Mouse (Mus musculus): ENCODE results near the gene Nhsl2.
A peak's percentile ranks its signal among the peaks of the same experiment; 100 is the strongest.

The Nhsl2 gene

DNA sequence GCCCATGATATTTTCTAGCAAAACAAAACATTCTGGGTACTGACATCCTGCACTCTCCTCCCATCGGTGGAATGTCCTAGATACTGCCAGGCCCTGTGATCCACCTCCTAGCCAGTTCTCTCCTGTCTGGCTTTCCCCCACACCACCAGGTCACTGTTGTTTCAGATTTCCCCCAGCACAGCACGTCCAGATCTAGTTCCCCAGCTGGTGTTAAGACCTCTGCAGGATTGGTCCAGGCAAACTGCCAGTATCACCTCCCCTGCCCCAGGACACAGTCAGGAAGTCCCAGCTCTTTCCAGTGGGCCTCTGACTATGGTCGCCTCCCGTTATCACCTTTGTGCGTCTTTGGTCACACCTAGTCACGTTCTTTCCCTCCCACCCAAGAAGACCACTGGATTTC lies 134.5 kb downstream of the Nhsl2 start:
- DNase-seq (ENCODE audit: low spot score) = no peak

DNA sequence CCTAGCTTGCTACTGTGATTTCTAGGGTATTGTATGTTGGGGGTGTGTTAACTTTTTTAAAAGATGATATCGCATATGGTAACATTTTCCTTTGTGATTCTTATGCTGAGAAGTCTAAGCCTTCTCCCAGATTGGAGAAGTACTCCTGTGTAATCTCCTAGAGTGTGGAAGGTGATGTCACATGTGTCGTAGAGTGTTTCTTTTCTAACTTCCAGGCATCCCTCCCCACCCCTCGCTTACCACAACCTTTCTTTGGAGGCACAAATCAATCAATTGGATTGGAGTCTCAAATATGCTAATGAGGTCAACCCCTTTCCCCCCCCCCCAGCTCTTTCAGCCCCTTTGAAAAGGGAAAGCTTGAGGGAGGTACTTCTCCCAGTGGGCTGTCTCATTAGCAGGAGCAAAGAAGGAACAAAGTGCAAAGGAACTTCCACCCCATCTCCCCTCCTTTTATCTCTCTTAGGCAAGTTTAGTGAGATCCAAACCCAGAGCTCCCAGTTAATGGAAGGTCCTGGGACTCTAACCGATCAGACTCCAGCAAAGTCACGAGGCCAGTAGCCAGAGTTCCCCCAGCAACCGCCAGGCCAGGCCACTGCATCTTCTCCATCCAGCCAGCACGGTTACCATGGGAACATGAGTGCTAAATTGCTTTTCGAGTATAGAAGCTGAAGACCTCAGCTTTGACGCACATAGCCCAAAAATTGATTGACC lies 137.6 kb downstream of the Nhsl2 start:
- DNase-seq (ENCODE audit: low spot score) = no peak

DNA sequence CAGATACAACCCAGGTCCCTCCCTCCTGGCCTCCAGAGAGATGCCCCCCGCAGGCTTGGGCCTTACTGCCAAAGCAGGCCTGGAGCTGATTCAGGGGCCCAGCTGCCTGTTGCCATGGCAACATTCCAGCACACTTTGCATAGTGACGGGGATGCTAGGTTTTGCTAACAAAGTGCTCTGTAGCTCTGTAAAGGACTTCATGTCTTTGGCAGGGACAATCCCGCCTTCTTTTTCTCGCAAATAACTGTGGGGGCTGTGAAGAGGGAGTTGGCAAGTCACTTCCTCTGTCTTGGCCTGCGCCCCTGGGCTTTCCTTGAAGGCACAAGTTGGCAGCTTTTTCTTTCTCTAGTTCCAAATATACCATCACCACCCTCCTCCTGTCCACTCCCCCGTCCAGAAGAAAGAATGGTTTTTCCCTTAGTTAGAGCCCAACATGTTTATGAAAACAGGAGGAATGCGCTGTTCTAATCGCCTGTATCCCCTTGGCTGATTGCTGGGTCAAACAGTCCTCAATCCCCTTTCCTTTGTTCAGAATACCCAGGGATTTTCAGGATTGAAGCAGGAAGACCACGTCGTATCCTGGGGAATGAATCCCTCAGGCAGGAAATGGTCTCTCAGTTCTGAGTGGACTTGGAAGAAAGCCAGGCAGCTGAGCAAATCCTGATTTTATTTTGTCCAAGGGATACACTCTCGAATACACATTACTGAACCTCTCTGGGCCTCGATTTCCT lies 144.8 kb downstream of the Nhsl2 start:
- no peak for DNase-seq (ENCODE audit: low spot score)

DNA sequence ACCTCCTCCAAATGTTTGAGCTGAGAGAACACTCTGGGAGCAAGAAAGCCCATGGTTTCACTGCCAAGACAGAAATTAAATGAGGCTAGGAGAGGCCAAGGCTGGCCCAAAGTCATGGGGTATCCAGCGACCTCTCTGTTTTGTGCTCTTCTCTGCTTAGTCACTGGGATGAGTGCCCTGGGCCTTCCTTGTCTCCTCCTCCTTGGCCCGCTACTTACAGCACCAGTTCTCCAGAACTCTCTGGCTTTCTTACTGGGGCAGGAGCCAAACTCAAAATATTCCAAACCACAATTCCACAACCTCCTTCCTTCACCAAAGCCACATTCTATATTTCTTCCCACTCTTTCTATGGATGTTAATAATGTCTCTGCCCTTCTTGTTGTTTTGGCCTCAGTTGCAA lies 147.5 kb downstream of the Nhsl2 start:
- DNase-seq (ENCODE audit: low spot score) = no peak

DNA sequence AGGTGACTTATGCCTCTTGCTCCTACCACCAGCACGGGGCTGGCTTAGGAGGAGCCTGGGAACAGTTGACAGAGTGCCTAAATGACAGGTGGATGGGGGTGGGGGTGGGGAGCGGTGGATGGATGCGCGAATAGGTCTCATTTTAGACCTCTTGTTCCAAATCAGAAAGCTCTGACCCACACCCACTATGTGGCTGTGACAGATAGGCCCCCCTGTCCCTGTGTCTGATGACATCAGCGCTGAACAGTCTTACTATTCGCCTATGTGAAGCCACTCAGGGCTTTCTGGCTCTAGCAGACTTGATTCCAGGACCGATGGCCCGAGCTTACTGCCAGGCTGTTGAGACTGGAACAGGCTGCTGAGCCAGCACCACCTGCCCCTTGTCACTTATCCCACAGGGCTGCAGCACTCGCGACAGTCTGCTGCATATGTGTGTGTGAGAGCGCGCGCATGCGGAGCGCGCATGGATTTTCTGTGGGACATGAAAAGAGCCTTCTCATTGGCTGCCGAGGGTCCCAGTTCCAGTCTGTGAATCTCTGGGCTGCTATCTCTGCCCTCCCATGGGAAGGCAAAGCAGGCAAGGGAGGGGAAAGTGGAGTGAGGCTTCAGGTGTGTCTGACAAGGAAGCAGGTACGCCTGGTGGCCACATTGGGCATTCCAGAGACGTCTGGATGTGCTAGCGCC lies 154.6 kb downstream of the Nhsl2 start:
- DNase-seq (ENCODE audit: low spot score) = no peak

DNA sequence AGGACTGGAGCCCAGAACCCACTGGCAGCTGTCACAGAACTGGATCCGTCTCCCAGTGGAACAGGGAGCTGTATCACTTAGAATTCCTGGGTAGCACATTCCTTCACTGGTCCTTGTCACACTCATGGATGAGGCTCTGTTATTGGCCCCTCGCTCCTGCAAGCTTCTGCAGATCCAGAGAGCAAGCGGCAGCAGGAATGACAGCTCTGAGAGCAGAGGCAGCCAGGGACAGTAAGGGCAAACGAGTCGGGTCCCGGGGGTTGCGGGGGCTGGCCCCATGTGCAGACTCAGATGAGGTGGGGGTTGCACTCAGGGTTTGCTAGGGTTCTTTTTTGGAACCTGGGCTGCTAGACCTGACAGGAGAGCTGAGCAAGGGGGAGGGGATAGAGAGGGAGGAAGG lies 155.2 kb downstream of the Nhsl2 start:
- DNase-seq (ENCODE audit: low spot score) = no peak

DNA sequence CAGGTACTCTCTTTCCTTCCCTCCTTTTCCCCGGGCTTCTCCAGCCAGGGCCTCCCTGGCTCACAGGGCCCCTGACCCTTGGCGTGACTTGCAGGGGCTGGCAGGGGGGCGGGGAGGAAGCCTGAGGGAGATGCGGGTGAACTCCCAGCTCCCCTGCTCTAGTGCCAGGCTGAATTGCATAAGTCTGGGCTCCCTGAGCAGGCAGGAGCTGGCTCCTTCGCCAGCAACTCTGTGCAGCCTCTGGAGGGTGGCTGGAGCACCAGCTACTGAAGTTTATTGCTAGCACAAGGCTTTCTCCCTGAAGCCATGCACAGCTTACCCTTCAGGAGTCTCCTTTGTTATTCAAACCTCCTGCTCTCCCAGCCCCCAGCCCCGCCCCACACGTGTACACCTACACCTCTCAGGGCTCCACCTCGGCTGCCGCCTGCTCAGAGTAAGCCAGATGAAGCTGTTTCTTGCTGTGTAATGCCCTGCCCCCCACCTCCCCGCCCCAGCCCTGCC lies 156.0 kb downstream of the Nhsl2 start:
- peak; percentile 34 for DNase-seq (ENCODE audit: low spot score)

DNA sequence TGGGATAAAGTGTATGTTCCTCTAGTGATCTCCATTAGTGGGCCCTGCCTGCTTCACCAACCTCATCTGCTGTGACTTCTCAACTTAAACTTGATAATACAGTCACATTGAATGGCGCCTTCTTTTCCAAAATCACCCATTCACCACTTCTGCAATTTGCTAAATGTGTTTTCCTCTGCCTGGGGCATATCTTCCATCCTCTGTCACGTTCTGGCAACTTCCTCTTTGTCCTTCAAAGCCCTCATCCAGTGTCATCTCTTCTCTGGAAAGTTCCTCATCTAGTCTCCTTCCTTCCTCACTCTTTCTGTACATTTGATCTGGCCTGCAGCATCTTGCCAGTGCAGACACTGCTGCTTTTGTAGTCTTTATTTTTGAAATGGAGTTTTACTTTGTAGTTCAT lies 158.8 kb downstream of the Nhsl2 start:
- DNase-seq (ENCODE audit: low spot score) = no peak

DNA sequence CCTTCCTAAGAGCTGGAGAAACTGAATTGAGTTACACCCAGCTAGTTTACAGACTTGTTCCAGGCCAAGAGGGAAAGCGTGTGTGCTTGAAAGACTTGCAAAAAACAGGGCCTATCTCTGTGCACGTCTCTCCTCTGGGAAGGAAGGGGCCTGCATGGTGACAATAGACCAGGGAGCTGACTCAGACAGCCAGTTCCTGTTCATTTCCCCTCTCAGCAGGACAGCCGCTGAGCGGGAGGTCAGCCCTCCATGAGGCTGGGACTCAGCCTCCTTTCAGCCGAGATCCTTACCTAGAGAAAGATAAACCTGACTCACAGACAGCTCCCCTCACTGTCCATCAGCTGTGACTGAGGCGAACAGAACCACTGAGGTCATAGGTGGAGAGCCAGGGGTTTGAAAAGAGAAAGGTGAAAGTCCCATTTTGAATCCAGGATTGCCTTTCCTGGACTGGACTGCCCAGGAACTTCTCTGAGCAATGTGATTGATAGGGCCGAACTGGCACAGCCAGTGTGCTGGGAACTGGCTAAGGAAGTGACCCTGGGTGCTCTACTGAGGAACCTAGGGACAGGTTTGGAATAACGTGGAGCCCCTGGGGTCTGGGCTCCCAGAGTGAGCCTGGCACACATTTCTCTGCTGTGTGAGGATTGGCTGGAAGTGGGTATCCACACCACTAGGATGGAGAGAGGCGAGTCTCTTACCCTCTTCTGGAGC lies 168.2 kb downstream of the Nhsl2 start:
- no peak for DNase-seq (ENCODE audit: low spot score)

DNA sequence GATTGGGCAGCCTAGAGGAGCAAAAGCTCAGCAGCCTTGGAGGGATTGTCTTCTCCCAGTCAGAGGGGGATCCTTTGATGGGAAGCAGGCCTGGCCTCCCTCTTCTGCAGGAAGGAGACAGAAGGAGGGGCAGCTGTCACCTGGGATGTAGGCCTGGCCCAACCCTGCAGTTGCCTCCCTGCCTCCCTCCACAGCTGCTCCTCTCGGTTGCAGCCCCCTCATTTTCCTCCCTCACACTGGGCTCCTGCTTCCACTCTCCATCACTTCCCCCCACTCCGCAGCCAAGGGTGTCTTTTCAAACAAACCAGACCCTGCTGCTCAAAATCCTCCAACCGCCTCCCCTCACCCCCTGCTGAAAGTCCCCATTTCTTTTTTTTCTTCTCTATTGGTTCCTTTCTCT lies 169.7 kb downstream of the Nhsl2 start:
- no peak for DNase-seq (ENCODE audit: low spot score)

DNA sequence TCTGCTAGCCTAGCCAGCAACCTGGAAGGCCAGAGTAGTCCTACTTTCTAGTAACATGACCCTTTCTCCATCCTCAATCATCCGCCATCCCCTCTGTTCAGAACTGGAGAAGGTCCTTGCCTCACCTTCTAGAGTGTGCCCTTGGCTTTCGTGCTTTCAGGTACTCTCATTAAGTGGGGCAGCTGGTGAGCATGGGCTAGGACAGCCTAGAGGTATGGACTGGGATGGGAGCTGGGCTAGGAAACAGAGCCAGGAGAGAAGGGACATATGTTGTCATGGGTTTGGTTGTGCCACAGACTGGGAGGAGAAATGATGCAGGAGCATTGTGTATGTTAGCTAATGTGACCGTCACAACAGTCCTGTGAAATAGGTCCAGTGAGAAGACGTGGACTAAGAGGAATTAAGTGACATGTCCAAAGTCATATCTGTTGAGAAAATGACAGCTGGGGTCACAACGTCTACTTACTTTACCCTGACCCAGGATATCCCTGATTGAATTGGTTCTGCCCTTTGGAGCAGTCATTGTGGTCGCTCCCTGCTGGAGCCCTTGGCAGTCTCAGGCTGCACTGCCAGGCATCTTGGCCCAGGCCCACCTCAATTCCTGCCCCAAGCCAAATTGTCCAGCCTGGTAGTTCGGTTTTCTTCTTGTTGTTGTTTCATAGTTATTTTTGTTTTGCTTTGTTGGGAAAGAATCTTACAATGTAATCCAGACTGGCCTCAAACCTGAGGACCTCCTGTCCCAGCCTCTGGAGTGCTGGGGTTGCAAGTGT lies 170.5 kb downstream of the Nhsl2 start:
- no peak for DNase-seq (ENCODE audit: low spot score)

DNA sequence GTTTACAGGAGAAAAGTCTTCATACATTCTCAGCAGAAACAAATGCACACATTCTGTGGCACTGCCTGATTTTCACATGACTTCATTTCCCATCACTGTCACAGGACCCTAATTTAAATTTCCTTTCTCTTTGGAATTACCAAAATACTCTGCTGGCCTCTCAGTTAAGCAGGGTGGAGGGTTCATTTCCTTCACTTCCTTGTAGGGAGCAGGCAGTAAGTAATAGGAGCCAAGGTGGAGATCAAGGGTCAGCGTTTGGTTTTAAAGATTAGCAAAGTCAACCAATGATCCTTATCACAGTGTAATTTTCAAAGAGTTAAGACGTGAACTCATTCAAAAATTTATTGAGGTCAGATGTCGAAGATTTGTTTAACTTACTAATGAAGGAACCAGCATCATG lies 175.8 kb downstream of the Nhsl2 start:
- DNase-seq (ENCODE audit: low spot score) = no peak

DNA sequence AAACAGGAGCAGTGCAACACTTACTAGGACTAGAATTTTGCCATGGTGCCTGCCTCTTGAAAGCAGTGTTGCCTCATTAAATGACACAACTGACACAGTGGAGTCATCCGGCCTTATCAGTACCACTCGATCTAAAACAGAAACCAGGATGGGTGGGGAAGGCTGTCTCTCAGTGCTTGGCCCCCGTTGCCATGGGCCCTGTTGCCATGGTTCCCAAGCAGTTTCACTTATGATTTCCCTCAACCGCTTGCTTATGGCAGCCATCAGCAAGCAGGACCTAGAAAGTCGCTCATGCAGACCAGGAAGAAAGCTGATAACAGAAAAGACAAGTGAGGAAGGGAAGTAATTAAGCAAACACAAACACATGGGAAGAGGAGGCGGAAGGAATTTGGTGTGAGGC lies 182.7 kb downstream of the Nhsl2 start:
- DNase-seq (ENCODE audit: low spot score) = no peak

DNA sequence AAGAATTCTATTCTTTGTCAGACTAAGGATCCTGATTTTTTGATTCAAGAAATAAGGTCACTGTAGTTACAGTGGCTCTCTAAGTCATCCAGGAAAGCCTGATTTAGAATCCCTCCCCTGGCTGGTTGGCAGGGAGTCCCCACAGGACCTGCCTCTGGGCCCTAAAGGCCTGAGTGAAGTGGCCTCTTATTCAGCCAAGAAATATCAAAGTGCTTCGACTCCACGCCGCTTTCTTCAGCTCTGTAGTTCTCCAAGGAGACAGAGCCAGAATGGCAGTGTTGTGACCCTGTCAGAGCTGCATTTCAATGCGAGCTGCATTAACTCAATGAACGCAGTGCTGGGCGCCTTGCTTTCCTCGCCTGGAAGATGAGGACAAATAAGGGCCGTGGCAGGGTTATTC lies 183.2 kb downstream of the Nhsl2 start:
- no peak for DNase-seq (ENCODE audit: low spot score)

DNA sequence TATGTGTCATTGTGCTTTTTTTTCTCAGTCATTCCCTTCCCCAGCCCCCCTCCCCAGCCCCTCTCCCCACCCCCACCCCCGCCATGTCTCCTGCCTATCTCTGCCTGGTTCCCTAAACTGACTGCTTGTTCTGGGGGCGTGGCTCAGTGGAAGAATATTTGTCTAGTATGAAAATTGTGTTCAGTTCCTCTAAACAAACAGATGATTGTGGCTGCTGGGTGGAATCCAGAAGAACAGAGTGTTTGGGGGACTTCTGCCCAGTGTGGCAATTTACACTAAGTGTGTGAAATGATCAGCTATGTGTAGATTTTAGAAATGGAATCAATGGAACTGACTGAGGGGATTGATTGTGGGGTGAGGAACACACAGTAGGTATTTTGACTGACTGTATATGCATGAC lies 184.4 kb downstream of the Nhsl2 start:
- DNase-seq (ENCODE audit: low spot score) = no peak

DNA sequence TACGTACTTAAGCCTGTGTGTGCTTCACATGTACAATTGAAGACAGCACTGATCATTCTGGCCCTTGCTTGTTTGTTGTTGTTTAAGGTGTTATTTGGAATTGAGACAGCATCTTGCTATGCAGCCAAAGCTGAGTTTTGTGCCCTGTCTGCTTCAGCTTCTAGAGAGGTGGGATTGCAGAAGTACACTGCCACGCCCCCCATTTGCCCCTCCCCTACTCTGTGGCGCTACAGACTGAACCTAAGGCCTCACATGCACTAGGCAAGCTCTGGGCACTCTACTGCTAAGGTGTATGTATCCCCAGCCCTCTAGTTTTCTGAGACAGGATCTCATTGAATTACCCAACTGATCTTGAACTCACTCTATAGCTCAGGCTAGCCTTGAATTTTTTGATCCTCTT lies 186.5 kb downstream of the Nhsl2 start:
- DNase-seq (ENCODE audit: low spot score) = no peak

DNA sequence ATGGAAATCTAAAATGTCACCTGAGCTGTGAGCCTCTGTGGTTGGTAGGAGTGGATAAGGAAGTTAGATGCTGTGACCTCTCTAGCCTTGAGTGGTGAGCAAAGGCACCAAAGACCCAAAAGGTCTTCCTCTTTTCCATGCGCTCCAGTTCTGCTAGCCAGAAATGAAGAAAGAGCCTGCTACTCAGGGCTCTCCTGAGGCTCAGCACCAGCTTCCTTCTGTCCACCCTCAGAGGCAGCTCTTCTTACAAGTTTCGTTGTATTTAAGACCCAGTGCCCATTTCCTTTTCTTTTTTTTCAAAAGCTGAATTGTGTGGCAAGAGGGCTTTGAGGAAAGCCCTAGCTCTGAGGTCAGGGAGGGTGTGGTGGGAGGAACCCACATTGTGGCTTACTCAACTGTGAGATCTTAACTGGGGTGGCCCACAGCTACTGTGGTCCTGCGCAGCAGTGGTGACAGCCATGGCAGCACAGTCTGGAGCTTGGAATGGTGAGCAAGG lies 187.7 kb downstream of the Nhsl2 start:
- DNase-seq (ENCODE audit: low spot score) = no peak

DNA sequence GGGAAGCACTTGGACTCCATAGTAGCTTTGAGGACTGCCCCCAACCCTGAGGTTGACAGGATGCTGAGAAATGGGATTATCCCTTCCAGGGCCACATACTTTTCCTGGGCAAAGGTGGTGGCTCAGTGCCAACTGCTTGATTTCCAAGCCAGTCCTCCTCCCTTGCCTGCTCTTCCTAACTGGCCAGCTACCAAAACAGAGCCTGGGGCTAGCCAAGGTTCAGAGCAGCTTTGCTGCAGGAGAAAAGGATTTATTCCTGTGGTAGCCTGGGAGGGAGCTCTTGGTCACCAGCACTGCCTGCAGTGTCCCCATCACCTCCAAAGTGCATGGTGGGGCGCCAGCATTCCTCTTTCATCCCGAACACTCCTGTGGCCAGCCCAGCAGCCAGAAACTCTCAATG lies 188.3 kb downstream of the Nhsl2 start:
- no peak for DNase-seq (ENCODE audit: low spot score)

DNA sequence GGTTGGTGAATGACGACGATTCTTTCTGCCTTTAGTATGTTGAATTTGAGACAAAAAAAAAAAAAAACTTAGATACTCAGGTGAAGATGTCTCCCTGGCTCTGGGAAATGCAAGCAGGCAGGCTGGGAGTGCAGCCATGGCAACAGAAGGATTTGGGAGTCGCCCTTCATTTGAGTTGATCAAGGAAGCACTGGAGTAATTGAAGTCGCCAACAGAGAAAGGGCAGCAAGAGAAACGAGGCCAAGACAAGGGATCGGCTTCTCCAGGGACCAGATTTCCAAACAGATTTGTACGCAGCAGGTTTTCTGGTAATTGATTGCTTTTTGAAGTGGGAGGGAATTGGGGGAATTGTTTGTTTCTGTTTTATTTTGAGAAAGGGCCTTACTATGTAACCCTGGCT lies 192.4 kb downstream of the Nhsl2 start:
- no peak for DNase-seq (ENCODE audit: low spot score)

DNA sequence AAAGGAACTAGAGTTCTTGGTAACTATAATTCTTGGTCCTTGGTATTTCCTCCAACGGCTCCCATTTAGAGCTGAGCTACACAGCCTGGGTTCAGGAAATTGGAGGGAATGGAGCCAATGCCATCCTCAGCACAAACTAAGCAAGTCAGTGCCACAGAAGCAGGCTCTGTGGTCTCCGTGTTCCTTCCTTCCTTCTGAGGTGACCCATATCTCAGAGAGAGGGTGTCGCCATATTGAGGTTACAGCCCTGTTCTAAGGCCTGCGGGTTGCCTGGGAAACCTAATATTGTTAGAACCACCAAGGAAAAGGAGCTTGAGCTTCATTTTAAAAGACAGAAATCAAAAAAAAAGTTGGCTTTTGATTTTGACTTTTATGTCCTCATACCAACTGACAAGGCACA lies 193.2 kb downstream of the Nhsl2 start:
- DNase-seq (ENCODE audit: low spot score) = no peak

DNA sequence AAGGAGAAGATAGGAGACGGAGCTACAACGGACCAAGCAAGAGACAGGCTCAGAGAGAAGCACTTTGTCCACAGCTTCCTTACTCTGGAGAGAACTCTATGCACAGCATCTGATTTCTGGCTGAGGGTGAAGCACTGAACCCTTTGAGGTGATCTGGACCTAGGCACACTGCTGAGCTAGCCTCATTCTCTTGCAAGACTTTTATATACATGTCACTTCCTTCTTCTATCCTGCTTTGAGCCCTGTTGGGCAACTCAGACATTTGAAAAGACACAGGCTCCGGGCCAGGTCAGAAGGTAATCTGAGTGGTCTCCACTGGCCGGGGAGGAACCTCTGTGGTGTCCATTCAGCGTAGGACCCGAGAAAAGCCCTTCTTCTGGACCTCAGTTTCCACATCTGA lies 201.4 kb downstream of the Nhsl2 start:
- no peak for DNase-seq (ENCODE audit: low spot score)

DNA sequence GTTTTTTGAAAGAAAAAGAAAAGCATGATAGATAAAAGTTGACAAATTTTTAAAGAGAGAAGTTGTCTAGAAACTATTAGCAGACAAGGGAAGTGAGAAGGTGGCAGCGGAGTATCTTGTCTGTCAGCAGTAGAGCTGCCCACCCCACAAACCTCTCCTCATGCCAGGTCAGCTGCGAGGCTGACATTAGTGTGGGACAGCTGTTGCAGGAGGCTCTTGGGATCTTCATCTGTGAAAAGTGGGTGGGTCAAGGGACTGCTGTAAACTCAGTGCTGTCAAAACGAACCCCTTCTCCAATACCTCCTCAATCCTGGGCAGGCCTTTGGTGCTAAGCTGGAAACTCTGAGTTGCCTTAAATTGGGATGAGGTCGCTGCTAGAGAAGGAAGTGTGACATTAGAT lies 202.0 kb downstream of the Nhsl2 start:
- no peak for DNase-seq (ENCODE audit: low spot score)
